Mouse (Mus musculus) forelimb bud, embryonic 11.5 days (tissue): ENCODE data around the gene Cog2.

Source experiments
- DNase-seq: peaks from one replicate; pipeline ENCODE4 v3.0.0-alpha.2; 2012; ENCODE audit warnings: low read depth, low spot score

Gene Cog2

DNA sequence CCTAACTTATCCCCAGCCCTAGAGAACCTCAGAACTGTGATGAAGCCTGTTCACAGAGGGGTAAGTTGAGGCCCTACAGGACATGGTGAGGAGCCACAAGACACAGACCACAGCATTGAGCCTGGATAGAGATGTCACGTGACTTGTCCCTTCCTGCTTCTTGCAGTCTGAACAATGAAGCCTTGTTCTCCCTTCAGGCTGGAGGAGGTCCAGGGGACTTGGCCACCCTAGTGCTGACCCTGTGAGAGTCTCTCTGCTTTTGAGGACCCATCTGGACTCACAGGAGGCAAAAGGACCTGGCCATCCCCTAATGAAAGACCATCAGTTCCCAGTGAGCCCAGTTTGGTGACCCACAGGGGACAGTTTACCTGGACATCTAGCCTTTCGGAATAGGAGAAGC lies 48.5 kb downstream of the Cog2 start:
- no peak for DNase-seq

DNA sequence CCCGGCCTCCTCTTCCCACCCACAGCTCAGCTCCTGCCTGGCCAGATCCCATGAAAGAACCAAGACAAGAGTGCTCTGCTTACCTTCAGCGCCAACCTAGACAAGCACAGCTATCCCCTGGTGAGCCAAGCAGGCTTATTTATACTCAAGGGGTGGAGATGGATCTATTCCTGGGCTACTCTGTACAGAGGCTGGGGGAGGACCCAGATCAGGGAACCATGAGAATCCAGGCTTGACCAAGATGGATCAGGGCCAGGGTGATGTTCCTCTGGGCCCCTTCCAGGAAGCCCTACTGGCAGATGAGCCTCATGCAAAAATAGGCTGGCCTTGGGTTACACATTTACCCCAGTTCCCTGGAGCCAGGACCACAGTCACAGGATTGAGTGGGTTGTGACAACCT lies 49.0 kb downstream of the Cog2 start, which contains the start of gene Agt:
Gene Agt (minus strand): TSS at position 114 of the 400 bp plus-strand sequence.
- no peak for DNase-seq

DNA sequence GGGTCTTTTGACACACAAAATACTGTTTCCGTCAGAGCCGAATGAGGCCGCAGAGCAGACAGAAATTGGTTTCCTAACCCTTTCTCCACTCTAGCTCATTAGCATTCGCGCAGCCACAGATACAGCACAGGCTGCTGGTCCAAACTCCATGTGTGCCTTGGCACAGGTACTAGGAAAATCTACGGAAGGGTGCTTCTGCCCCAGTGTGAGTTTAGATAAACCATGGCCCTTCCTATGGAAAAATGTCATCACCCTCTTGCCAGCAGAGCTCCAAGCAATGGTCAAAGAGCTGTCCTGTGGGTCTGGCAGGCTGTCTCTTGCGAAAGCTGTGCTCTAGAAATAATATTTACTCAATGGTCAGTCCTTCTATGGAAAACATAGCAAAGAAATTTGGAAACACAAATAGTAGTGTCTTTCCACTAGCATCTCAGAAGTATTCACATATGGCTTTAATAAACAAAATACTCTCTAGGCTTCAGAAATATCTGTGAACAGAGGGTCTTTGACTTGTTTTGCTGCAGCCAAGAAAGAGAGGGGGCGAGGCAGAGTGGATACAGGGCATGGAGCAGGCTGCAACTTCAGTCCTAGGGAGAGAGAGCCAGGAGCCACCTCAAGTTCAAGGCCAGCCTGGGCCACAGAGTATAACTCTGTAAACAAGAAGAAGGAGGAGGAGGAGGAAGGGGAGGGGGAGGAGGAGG lies 51.3 kb downstream of the Cog2 start:
- no peak for DNase-seq

DNA sequence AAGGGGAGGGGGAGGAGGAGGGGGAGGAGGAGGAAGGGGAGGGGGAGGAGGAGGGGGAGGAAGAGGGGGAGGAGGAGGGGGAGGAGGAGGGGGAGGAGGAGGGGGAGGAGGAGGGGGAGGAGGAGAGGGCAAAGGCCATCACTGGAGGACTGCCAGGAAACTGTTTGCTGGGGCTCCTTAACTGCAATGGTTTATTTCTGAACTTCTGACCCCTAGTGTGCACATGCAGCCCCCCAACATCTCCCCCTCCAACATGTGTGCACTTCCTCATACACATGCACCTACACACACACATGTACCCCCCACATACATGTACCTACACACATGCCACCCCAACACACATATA lies 51.8 kb downstream of the Cog2 start:
- DNase-seq: no peak

DNA sequence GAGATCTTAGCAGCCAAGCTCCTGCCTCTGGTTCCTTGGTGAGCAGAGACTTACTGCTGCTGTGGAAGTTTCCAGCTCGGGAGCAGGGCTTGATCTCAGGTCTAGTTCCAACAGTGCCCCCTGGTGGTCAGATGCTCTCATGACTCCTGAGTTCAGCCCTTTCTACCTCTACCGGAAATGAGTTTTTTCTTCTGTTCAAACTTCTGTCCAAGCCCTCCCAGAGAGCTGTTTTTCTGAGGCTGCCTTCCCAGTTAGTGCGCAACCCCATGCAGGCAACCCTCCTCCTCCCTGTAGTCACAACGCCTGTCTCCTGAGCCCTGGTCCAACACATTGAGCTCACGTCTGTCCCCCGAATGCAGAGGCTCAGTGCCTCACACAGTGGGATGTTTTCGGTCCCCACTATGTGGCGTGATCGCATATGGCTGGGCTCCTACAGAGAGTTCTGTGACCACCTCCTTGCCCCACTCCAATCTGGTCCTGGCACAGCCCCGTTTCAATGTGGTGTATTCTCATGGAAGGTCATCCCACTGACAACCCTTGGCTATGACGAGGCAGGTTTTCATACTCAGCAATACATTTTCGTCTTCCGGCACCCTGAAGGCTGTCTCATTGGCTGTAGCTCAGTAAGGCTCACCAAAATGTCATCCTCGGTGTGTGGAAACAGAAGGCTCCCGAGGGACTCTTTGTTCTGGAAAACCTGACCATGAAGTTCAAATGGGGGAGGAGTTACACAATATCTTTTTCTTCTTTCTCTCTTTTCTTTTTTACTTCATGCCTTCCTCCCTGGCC lies 53.2 kb downstream of the Cog2 start:
- DNase-seq: peak; percentile 92

DNA sequence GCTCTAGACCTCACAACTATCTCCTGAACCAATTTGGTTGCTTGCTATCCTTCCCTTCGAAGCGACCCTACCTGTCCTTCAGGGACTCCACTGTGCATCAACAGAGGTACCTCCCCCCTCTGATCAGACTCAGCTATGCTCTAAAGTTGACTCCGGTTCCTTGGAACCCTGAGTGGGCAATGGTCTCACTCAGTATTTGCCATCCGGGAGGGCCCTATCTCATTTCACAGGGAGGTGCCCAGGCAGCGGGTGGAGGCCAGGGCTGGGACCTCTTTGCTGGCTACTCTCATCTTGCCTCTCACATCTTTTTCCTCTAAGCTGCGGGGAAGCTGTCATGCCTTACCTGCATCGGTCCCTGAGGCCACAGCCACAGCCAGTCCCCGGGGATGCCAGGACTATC lies 55.2 kb downstream of the Cog2 start, which contains the start of gene Capn9:
Gene Capn9 (plus strand): TSS at position 301 of the 400 bp plus-strand sequence.
- no peak for DNase-seq

DNA sequence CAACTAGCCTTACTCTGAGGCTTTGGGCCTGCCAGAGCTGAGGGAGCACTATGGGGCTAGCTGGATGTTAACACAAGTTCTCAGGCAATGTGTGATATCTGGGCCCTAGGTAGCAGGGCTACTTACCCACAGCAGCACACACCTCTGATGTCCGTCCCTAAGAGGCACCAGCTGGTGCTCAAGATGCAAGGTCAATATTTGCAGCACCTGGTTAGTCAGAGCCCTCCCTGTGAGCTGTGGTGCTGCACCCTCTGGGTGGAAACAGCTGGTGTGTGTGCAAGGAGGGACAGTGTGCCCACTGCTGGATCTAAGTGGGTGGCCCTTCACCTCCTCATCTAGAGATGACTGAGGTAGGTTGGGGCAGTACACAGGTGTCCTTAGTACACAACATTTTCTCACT lies 56.2 kb downstream of the Cog2 start:
- DNase-seq: no peak

DNA sequence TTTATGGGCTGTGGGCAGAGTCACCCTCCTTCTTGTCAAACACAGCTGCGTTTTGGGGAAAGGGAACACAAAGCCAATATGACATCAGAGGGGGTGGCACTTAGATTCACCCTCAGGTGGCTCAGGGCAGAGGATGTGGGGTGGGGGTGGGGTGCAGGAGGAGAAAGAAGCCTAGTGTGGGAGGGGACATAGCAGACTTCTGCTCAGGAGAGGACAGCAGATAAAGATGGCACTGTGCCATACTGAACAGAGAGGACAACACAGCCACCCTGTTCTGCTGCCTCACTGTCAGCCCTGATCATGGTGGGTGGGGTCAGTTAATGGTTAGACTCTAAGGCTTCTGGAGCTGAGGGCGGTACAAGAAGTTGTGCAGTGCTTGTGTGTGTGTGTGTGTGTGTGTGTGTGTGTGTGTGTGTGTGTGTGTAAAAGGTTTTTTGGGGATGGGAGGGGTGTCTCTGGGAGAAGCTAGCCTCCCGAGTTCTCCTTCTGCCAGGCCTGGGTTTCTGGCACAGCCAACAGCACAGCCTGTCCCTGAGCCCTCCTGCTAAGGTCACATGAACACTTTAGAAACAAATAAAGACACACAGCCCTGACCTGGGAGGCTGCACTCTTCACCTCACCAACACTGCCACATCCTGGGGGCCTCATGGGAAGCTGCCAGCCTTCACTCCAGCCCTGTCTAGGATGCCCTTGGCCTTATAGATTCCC lies 65.3 kb downstream of the Cog2 start:
- no peak for DNase-seq

DNA sequence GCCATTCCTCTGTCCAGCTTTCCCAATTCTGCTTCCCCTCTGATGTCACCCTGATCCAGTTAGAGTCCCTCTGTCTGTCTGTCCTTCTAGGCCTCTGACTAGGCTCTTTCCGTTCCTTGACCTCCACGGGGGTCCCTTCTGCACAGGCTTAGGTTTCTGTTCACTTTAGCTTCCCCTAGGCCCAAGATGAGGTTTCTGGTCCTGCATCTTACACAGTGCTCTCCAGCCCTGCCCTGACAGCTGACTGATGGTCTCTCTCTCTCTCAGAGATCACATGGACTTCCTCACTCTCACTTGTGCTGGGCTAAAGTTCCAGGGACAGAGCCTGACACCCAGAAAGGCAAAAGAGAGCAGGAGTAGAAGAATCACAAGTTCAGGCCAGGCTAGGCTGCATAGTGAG lies 66.0 kb downstream of the Cog2 start:
- DNase-seq: no peak

DNA sequence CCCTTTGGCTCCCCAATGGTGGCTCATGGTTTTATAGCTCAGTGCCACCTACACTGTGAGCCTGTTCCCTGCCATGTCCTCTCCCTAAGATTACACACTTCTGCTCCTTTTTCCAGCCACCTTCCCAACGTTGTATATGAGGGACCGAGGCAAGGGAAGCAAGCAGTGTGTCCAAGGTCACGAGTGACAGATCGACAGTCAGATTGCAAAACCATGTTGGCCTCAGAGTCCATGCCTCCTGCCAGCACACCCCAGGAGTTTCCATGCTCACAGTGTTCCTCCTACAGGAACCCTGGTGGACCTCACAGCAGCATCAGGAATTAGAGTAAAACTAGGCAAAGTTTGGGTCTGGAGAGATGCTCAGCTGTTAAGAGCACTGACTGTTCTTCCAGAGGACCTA lies 68.8 kb downstream of the Cog2 start:
- no peak for DNase-seq
